Mouse (Mus musculus) E14TG2a.4 (cell line): ENCODE data around the gene Cyb5b.

Source experiments
- H3K27me3 ChIP-seq: 2 replicates; pipeline ENCODE4 v1.6.1; 2014; ENCODE audit warnings: low read length, control low read depth; ENCODE audit not compliant: insufficient read depth
- H3K36me3 ChIP-seq: 2 replicates; pipeline ENCODE4 v1.6.1; 2014; ENCODE audit warnings: low read length, control low read depth; ENCODE audit not compliant: insufficient read depth
- H3K4me1 ChIP-seq: replicated peaks from 2 replicates; pipeline ENCODE4 v1.6.1; 2014; ENCODE audit warnings: low read depth, low read length, control low read depth
- H3K4me3 ChIP-seq: replicated peaks from 2 replicates; pipeline ENCODE4 v1.5.1; 2014; ENCODE audit warnings: mild to moderate bottlenecking, low read length
- H3K9me3 ChIP-seq: 2 replicates; pipeline ENCODE4 v1.6.1; 2014; ENCODE audit warnings: low read length, control low read depth
- CTCF ChIP-seq: conservative IDR thresholded peaks from 2 replicates; pipeline ENCODE4 v1.5.1; 2014; ENCODE audit warnings: low read length
- NANOG ChIP-seq: IDR thresholded peaks from 2 replicates; pipeline ENCODE4 v1.6.1; 2014; ENCODE audit warnings: borderline replicate concordance, low read length, mixed read lengths
- POU5F1 ChIP-seq: IDR thresholded peaks from 2 replicates; pipeline ENCODE4 v1.6.1; 2014; ENCODE audit warnings: low read length, borderline replicate concordance

The Cyb5b gene

GRCm38 (mm10) chr8:107138338-107138737, 12.1 kb upstream of the Cyb5b start:
- Histone ChIP-seq H3K27me3 (no peaks in the 10 kb centered on the region), H3K4me1 (peaks cover 75% of the 10 kb centered on the region), H3K4me3 (no peak overlapping the region), H3K36me3 (no peaks in the 10 kb centered on the region), H3K9me3 (no peaks in the 10 kb centered on the region)
- TF ChIP-seq POU5F1 (no peak), CTCF (no peak), NANOG (no peak)

- Histone ChIP-seq H3K4me1 (peaks cover 70% of the 10 kb centered on the region), H3K4me3 (peak overlapping the region; percentile 54), H3K27me3 (no peaks in the 10 kb centered on the region), H3K9me3 (no peaks in the 10 kb centered on the region), H3K36me3 (no peaks in the 10 kb centered on the region)
- TF ChIP-seq NANOG: no peak
- no peak for TF ChIP-seq CTCF
- TF ChIP-seq POU5F1: no peak
Observed at GRCm38 (mm10) chr8:107139704-107140470, 10.6 kb upstream of the Cyb5b start.

- H3K9me3 ChIP-seq: no peaks in the 10 kb centered on the region
Observed at GRCm38 (mm10) chr8:107142539-107142938, 7.9 kb upstream of the Cyb5b start.

GRCm38 (mm10) chr8:107143501-107143900, 6.9 kb upstream of the Cyb5b start:
- no peak overlapping the region for H3K4me3 ChIP-seq
- no peaks in the 10 kb centered on the region for H3K27me3 ChIP-seq
- H3K36me3 ChIP-seq: no peaks in the 10 kb centered on the region
- H3K4me1 ChIP-seq: peaks cover 39% of the 10 kb centered on the region
- H3K9me3 ChIP-seq: no peaks in the 10 kb centered on the region
- TF ChIP-seq NANOG (no peak), CTCF (no peak), POU5F1 (no peak)

More at GRCm38 (mm10) chr8:107142539-107142938, 7.9 kb upstream of the Cyb5b start:
- TF ChIP-seq CTCF (no peak), POU5F1 (no peak), NANOG (no peak)
- Histone ChIP-seq H3K36me3 (no peaks in the 10 kb centered on the region), H3K27me3 (no peaks in the 10 kb centered on the region), H3K4me3 (no peak overlapping the region), H3K4me1 (peaks cover 46% of the 10 kb centered on the region)

GRCm38 (mm10) chr8:107146186-107146585, 4.3 kb upstream of the Cyb5b start:
- Histone ChIP-seq H3K4me3 (no peak overlapping the region), H3K9me3 (no peaks in the 10 kb centered on the region), H3K4me1 (peaks cover 36% of the 10 kb centered on the region), H3K27me3 (peaks cover 4% of the 10 kb centered on the region; the same call in 1 of the 2 replicates), H3K36me3 (no peaks in the 10 kb centered on the region)
- no peak for TF ChIP-seq CTCF
- no peak for TF ChIP-seq POU5F1
- TF ChIP-seq NANOG: no peak

GRCm38 (mm10) chr8:107148802-107149201, 1.6 kb upstream of the Cyb5b start:
- no peak overlapping the region for H3K4me3 ChIP-seq
- no peaks in the 10 kb centered on the region for H3K9me3 ChIP-seq
- peaks cover 15% of the 10 kb centered on the region for H3K36me3 ChIP-seq

GRCm38 (mm10) chr8:107150057-107150403, 410 bp upstream of the Cyb5b start:
- peaks cover 25% of the 10 kb centered on the region for H3K36me3 ChIP-seq
- H3K27me3 ChIP-seq: peaks cover 4% of the 10 kb centered on the region; the same call in 1 of the 2 replicates
- H3K4me3 ChIP-seq: peak overlapping the region; percentile 86
- TF ChIP-seq POU5F1 (no peak), NANOG (no peak), CTCF (no peak)
- no peaks in the 10 kb centered on the region for H3K9me3 ChIP-seq
- H3K4me1 ChIP-seq: peaks cover 30% of the 10 kb centered on the region

More at GRCm38 (mm10) chr8:107148802-107149201, 1.6 kb upstream of the Cyb5b start:
- Histone ChIP-seq H3K4me1 (peaks cover 35% of the 10 kb centered on the region), H3K27me3 (peaks cover 4% of the 10 kb centered on the region; the same call in 1 of the 2 replicates)
- TF ChIP-seq CTCF (no peak), POU5F1 (no peak), NANOG (no peak)

- H3K4me1 ChIP-seq: peaks cover 30% of the 10 kb centered on the region
Observed at GRCm38 (mm10) chr8:107151212-107151920, 926 bp downstream of the Cyb5b start.

More at GRCm38 (mm10) chr8:107151212-107151920, 926 bp downstream of the Cyb5b start:
- Histone ChIP-seq H3K9me3 (0 out of 2 replicates have a peak, but pooled peaks cover 2% of the 10 kb centered on the region), H3K27me3 (peaks cover 4% of the 10 kb centered on the region; the same call in 1 of the 2 replicates), H3K4me3 (peak overlapping the region; percentile 86), H3K36me3 (peaks cover 37% of the 10 kb centered on the region)
- no peak for TF ChIP-seq NANOG
- TF ChIP-seq POU5F1: no peak
- TF ChIP-seq CTCF: no peak
